Mouse (Mus musculus) embryonic stem cell, embryonic (primary cell): ENCODE results near the gene 4921524J17Rik.

ENCODE experiments used
- CTCF ChIA-PET, 4 experiments: fragments of 300-600 bp in 2 of 4; fragments of 350-600 bp in 2 of 4; sonication (Branson Sonifier 250); formaldehyde crosslinking; loops; one replicate each; lab custom pipeline; 2022; ENCODE audit warnings: inconsistent platforms in 2 of 4; lab: Charles Lee
- POLR2A ChIA-PET, 4 experiments: fragments of 300-600 bp in 2 of 4; fragments of 350-600 bp in 2 of 4; sonication (Branson Sonifier 250); formaldehyde crosslinking; loops; one replicate each; lab custom pipeline; 2022; ENCODE audit warnings: antibody characterized with exemption in 4 of 4, inconsistent platforms in 1 of 4; lab: Charles Lee

4921524J17Rik gene

DNA sequence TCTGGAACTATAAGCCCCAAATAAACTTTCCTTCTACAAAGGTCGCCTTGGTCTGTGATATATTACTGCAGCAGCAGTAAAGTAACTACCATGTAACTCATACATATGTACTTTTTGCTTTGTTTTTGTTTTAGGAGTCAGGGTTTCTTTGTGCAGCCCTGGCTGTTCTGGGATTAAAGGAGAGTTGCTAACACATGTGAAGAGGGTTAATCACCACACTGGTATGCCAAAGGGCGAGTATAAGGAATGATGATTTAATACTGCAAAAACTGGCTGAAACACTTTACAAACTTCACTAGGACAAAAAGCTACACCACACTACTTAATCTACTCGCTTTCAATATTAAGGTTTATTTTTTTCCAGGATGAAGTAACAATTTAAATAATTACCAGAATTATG lies 24.1 kb downstream of the 4921524J17Rik start:
- POLR2A ChIA-PET = interaction anchor here in 1 of 4 experiments (0.7 to 1.0 kb wide), 2 partner anchors 15 to 46 kb away, joined by 3 to 4 read pairs; no protein-coding TSS in a partner anchor
- CTCF ChIA-PET = interaction anchor here (0.6 to 2.3 kb wide), 14 partner anchors 8 to 226 kb away, joined by 3 to 16 read pairs (median 6); no protein-coding TSS in a partner anchor

DNA sequence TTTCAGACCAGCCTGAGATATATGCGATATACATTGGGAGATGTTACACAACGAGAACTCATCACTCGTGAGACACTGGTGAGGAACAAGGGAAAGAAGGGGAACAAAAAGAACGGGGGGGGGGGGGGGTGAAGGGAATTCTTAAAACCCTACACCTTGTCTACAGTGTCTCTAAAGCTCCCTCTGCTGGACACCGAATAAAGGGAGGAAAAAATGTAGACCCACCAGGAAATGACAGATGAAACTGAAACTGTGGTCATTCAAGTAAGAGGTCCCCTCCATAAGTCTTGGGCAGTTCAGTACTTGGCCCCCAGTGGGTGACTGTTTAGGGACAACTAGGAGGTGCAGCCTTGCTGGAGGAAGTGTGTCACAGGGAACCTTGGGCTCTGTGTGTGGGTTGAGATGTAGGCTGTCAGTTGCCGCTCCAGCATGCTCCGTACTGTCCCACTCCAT lies 24.6 kb downstream of the 4921524J17Rik start:
- CTCF ChIA-PET = interaction anchor here (0.6 to 2.3 kb wide), 17 partner anchors 8 to 225 kb away, joined by 3 to 16 read pairs (median 5); no protein-coding TSS in a partner anchor
- POLR2A ChIA-PET = interaction anchor here in 3 of 4 experiments (0.7 to 1.5 kb wide), 7 partner anchors 7 to 190 kb away, joined by 3 to 5 read pairs (median 3); no protein-coding TSS in a partner anchor

DNA sequence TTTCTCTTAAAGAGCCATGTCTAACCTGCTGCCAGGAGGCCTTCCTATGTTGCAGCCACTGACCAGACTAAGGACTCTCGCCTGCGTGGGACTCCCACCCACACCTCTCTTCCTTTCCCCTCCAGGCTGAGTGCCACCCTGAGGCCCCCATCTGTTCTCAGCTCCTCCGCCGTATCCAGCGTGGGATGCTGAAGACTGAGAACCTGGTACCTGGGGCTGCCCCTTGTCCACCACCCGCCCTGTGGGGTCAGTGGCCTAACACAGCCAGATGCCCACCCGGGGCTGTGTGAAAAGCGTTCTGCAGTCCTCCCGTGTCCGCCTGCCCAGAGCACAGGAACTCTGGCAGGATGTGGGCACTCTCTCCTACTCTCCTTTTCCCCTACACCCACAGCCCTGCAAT lies 26.7 kb downstream of the 4921524J17Rik start:
- POLR2A ChIA-PET = interaction anchor here in 3 of 4 experiments (0.5 to 2.2 kb wide), 12 partner anchors 8 to 325 kb away, joined by 3 to 11 read pairs (median 4); partner anchors contain the start of gene Wdr83os (in 1 of the 3)
- CTCF ChIA-PET = interaction anchor here (0.6 to 1.4 kb wide), 8 partner anchors 9 to 719 kb away, joined by 3 to 6 read pairs (median 4); partner anchors contain the start of gene Dhps (in 1 of the 4)

GRCm38 (mm10) chr8:85405418-85405817 lies 27.2 kb downstream of the 4921524J17Rik start:
- CTCF ChIA-PET = interaction anchor here in 3 of 4 experiments (0.6 to 1.4 kb wide), 4 partner anchors 8 to 718 kb away, joined by 3 to 5 read pairs (median 4); no protein-coding TSS in a partner anchor
- POLR2A ChIA-PET = interaction anchor here in 3 of 4 experiments (0.6 to 2.2 kb wide), 12 partner anchors 8 to 784 kb away, joined by 3 to 11 read pairs (median 4); no protein-coding TSS in a partner anchor

DNA sequence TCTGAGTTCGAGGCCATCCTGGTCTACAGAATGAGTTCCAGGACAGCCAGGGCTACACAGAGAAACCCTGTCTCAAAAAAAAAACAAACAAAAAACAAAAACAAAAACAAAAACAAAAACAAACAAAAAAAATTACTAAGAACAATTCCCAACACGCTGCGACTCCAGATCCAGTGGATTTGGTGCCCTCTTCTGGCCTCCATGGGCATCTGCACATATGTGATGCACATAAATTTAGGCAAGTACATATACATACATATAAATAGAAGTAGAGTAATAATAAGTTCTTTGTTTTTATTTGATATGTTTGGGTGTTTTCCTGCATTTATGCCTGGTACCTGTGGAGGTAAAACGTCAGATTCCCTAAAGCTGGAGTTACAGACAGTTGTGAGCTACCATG lies 34.1 kb downstream of the 4921524J17Rik start:
- CTCF ChIA-PET = interaction anchor here in 2 of 4 experiments (1.7 to 2.9 kb wide), 3 partner anchors 10 to 12 kb away, joined by 4 to 14 read pairs (median 6); partner anchors contain the start of gene Mylk3 (in 1 of the 2)
- POLR2A ChIA-PET = interaction anchor here in 3 of 4 experiments (0.7 to 1.5 kb wide), 5 partner anchors 18 to 322 kb away, joined by 3 to 4 read pairs (median 4); no protein-coding TSS in a partner anchor

GRCm38 (mm10) chr8:85397508-85397907 lies 35.1 kb downstream of the 4921524J17Rik start:
- ChIA-PET POLR2A (interaction anchor here in 3 of 4 experiments (0.6 to 1.7 kb wide), 8 partner anchors 9 to 361 kb away, joined by 3 to 5 read pairs (median 3); partner anchors contain the start of gene Tnpo2 (in 1 of the 3)), CTCF (interaction anchor here (0.5 to 2.9 kb wide), 19 partner anchors 8 to 1854 kb away, joined by 3 to 14 read pairs (median 4); partner anchors contain the start of genes Man2b1 (in 1 of the 4), Mylk3 (in 1 of the 4), Orc6 (in 1 of the 4) and Vps35 (in 1 of the 4))

DNA sequence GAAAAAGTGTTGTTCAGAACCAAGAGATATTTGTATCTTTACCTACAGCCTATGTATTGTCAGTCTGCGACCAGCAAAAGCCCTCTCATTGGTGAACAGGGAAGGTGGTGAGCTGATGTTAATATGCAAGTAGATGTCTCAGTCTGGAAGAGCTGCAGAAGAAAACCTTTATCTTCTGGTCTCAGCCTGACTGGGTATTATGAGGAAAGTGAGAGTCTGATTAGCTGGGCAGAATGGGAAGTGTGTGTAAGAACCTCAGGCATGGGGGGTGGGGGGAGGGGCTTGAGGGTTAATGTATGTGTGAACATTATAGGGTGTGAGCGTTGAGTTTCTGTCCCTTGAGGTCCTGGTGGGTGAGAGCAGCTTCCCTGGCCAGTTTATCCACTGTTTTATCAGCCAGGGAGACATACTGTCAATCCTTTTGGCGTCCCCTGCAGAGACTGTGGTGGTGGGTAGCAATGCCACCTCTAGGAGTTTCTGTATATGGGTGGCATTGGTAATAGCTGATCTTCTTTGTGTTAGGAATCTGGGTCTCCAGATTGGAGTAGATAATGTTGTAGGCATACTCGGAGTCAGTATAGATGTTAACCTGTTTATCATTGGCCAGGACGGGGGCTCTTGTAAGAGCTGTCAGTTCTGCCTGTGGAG lies 36.1 kb downstream of the 4921524J17Rik start:
- ChIA-PET CTCF (interaction anchor here in 3 of 4 experiments (0.6 to 2.9 kb wide), 13 partner anchors 9 to 1855 kb away, joined by 3 to 14 read pairs (median 4); partner anchors contain the start of genes Gcdh (in 1 of the 3), Orc6 (in 1 of the 3) and Vps35 (in 1 of the 3)), POLR2A (interaction anchor here in 3 of 4 experiments (0.6 to 1.7 kb wide), 4 partner anchors 11 to 96 kb away, joined by 3 to 6 read pairs (median 4); no protein-coding TSS in a partner anchor)

DNA sequence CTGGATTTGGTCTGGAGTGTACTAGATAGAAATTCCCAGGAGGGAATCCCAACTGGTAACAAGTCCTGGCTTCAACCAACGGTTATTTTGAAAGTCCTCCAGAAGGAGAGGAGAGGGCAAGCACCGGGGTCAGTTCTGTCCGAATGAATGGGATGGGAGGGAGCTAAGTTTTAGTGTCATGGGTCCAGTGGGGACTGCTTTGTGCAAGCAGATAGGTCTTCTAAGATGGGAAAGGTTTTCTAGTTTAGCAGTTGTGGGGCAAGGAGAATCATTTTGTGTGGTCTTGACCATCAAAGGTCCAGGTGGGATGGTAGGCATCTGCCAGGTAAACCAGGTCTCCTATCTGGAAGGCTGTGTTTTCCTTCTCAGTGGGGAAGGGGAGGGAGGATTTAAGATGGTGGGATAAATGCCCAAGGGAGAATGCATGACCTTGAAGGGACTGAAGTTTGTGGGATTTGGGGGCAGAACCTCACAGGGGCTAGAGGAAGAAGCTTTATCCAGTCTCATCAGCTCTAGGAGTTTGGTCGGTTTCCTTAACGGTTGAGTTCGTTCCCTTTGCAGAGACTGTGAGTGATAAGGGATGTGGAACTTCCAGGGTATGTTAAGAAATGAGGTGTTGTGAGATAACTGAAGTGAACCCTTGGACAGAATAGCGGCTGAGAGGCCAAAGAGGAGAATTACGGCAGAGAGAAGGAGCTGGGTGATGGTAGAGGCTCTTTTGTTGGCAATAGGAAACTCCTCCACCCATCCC lies 36.8 kb downstream of the 4921524J17Rik start:
- ChIA-PET POLR2A (interaction anchor here in 1 of 4 experiments (0.6 kb wide), 1 partner anchor 31 kb away, joined by 3 read pairs; no protein-coding TSS in a partner anchor), CTCF (interaction anchor here in 2 of 4 experiments (0.6 to 1.5 kb wide), 3 partner anchors 10 to 421 kb away, joined by 3 to 5 read pairs (median 3); no protein-coding TSS in a partner anchor)

DNA sequence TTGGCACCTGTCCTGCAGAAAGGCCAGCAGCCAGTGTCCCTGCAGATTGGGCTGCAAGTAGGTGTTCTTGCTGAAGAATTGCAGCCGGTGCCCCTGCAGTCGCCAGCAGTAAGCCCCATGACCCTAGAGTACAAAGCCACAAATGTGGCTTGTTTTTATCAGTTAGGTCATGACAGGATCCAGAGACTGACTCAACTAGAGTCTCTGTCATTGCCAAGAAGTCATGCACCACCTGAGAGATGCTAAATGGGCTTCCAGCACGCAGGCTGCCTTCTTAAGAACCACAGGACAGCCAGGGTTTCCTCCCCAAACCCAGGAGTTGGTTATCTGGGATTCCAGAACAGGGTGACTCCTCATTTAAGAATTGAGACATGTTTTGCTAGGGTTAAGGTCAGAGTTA lies 37.6 kb downstream of the 4921524J17Rik start:
- CTCF ChIA-PET = interaction anchor here in 1 of 4 experiments (0.6 kb wide), 1 partner anchor 12 kb away, joined by 11 read pairs; no protein-coding TSS in a partner anchor
- POLR2A ChIA-PET = no interaction called here

- ChIA-PET CTCF (no interaction called here), POLR2A (no interaction called here)
Observed at GRCm38 (mm10) chr8:85393199-85393598, 39.4 kb downstream of the 4921524J17Rik start.

GRCm38 (mm10) chr8:85391438-85391837 lies 41.2 kb downstream of the 4921524J17Rik start:
- ChIA-PET CTCF (interaction anchor here in 2 of 4 experiments (0.7 to 1.1 kb wide), 2 partner anchors 16 to 33 kb away, joined by 5 read pairs; no protein-coding TSS in a partner anchor), POLR2A (interaction anchor here in 2 of 4 experiments (0.6 to 1.8 kb wide), 3 partner anchors 10 to 295 kb away, joined by 3 to 4 read pairs (median 3); no protein-coding TSS in a partner anchor)

GRCm38 (mm10) chr8:85386205-85386604 lies 46.4 kb downstream of the 4921524J17Rik start, which contains the start of gene Mylk3:
TSS of gene Mylk3 (minus strand) at chr8:85386345.
- POLR2A ChIA-PET = no interaction called here
- CTCF ChIA-PET = interaction anchor here in 1 of 4 experiments (1.6 kb wide), 1 partner anchor 12 kb away, joined by 4 read pairs; no protein-coding TSS in a partner anchor

DNA sequence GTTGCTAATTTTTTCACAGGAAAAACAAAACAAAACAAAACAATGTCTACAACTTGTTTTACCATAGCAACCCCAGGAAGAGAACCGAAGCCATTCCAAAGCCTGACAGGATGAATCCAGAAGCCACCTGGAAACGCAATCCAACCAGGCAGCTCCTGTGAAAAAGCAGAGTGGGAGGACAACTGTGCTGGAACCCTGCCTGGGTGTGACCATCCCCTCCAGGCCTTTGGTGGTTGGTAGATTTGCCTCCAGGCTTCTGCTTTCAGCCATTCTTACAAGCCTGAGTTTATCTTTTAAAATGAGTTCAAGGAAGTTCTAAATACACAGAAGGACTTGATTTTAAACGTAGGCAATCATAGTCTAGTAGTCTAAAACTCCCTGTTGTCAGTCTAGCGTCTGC lies 50.7 kb downstream of the 4921524J17Rik start:
- POLR2A ChIA-PET = interaction anchor here in 1 of 4 experiments (0.5 kb wide), 1 partner anchor 97 kb away, joined by 3 read pairs; no protein-coding TSS in a partner anchor
- CTCF ChIA-PET = no interaction called here

- ChIA-PET POLR2A (interaction anchor here in 2 of 4 experiments (0.6 to 1.1 kb wide), 4 partner anchors 10 to 1012 kb away, joined by 3 to 4 read pairs (median 3); no protein-coding TSS in a partner anchor), CTCF (no interaction called here)
Observed at GRCm38 (mm10) chr8:85380824-85381209, 51.8 kb downstream of the 4921524J17Rik start.

DNA sequence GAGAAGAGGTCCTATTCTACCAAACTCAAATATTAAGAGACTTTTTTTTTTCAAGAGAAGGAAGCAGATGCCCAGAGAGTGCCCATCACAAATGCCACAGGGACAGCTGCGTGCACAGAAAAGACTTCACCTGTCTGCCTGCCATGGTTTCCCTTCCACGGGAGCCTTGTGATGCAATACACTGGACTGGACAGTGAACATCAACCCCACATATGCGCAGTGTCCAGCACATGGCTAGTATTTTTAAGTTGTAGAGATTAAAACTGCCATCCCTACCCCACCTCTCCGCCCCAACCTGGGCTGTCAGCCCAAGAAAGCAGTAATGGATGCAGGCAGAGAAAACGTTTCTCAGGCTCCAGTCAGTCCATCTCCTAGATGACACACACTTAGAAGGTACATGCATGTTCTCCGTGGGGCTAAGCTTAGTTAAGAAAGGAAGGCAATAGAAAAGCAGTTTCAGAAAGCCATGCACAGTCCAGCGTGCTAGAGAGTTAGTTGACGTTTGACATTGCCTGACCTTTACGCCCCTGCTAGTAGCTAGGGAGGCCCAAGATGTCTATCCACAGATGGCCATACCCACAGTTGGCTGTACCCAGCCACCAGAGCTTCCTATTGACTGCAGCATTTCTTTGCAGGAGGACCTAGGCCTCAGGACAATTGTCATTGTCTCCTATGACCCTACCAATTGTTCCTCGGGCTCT lies 52.4 kb downstream of the 4921524J17Rik start:
- ChIA-PET CTCF (interaction anchor here in 1 of 4 experiments (0.5 kb wide), 1 partner anchor 1411 kb away, joined by 3 read pairs; no protein-coding TSS in a partner anchor), POLR2A (interaction anchor here in 1 of 4 experiments (1.0 to 1.1 kb wide), 2 partner anchors 11 to 18 kb away, joined by 3 to 4 read pairs; no protein-coding TSS in a partner anchor)

DNA sequence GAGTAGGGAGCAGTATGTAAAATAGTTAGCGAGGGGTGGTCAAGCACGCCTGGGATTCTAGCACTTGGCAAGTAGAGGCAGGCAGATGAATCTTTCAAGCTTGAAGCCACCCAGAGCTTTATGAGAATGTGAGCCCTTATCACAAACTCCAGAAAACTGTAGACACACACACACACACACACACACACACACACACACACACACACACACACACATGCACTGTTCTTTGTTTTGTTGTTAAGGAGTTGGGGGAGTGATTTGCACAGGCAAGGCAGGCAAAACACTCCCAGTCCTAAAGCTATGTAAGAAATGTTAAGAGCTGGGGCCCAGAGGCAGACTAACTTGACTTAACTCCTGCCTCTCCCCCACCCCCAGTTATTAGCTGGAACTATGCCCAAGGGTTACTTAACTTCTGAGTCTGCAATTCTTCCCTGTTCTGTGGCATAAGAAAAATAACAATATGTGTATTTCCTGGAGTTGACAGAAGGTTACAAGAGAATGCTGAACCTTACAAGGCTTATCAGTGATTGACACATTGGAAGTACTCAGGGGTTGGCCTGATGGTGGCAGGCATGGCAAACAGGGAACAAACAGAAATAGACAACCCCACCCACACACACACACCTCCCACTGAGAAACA lies 53.4 kb downstream of the 4921524J17Rik start:
- POLR2A ChIA-PET = interaction anchor here in 3 of 4 experiments (0.6 to 1.1 kb wide), 6 partner anchors 15 to 413 kb away, joined by 3 to 5 read pairs (median 3); no protein-coding TSS in a partner anchor
- CTCF ChIA-PET = interaction anchor here in 3 of 4 experiments (0.6 to 1.0 kb wide), 10 partner anchors 27 to 1169 kb away, joined by 3 to 4 read pairs (median 3); no protein-coding TSS in a partner anchor
